Mouse (Mus musculus) layer of hippocampus, postnatal 25 days (tissue): Measurements from ENCODE around the gene Ssbp2. TPM values are rescaled to one million over a fixed set of nuclear protein-coding genes. Genes with fewer than 3 reads are reported as not detected.
A peak's percentile ranks its signal among the peaks of the same experiment; 100 is the strongest.

Experiments used
- DNase-seq, 2 experiments: peaks; one replicate each; pipeline ENCODE4 v3.0.0; 2022; ENCODE audit warnings: mixed read lengths in 2 of 2, low spot score in 1 of 2; ENCODE audit errors: extremely low spot score in 1 of 2
- total RNA-seq, 2 experiments: library from RNA; stranded (reverse); gene quantifications; 2 replicates each; pipeline ENCODE4 v1.2.3; 2021

Gene Ssbp2
- 100 to 1,000 TPM; 102 to 121 TPM for total RNA-seq

- no peak for DNase-seq
Measured at GRCm38 (mm10) chr13:91459896-91460620, at the start of gene Ssbp2. Gene Ssbp2, plus strand, starts transcription at chr13:91460283.

- no peak for DNase-seq
Measured at GRCm38 (mm10) chr13:91413752-91414503, 46.2 kb upstream of the Ssbp2 start.

- DNase-seq, result no peak
Measured at GRCm38 (mm10) chr13:91415896-91416295, 44.2 kb upstream of the Ssbp2 start.

GRCm38 (mm10) chr13:91416698-91417097 lies 43.4 kb upstream of the Ssbp2 start:
- no peak for DNase-seq

- DNase-seq, result peak in 1 of 2 experiments; percentile 35
Measured at GRCm38 (mm10) chr13:91421387-91421949, 38.6 kb upstream of the Ssbp2 start.

GRCm38 (mm10) chr13:91430867-91431266 lies 29.2 kb upstream of the Ssbp2 start:
- DNase-seq, result no peak

- no peak for DNase-seq
Measured at GRCm38 (mm10) chr13:91431392-91432355, 28.4 kb upstream of the Ssbp2 start.

- no peak for DNase-seq
Measured at GRCm38 (mm10) chr13:91433021-91433420, 27.1 kb upstream of the Ssbp2 start.

- DNase-seq, result no peak
Measured at GRCm38 (mm10) chr13:91437931-91438330, 22.2 kb upstream of the Ssbp2 start.

- DNase-seq, result no peak
Measured at GRCm38 (mm10) chr13:91441476-91441875, 18.6 kb upstream of the Ssbp2 start.

- DNase-seq, result peak in 1 of 2 experiments; percentile 14
Measured at GRCm38 (mm10) chr13:91446728-91447127, 13.4 kb upstream of the Ssbp2 start.

GRCm38 (mm10) chr13:91448936-91449335 lies 11.1 kb upstream of the Ssbp2 start:
- DNase-seq, result no peak

GRCm38 (mm10) chr13:91451405-91452166 lies 8.5 kb upstream of the Ssbp2 start:
- DNase-seq, result no peak

GRCm38 (mm10) chr13:91452269-91452668 lies 7.8 kb upstream of the Ssbp2 start:
- no peak for DNase-seq

- DNase-seq, result no peak
Measured at GRCm38 (mm10) chr13:91453236-91453635, 6.8 kb upstream of the Ssbp2 start.

- no peak for DNase-seq
Measured at GRCm38 (mm10) chr13:91456041-91456440, 4.0 kb upstream of the Ssbp2 start.

- no peak for DNase-seq
Measured at GRCm38 (mm10) chr13:91456735-91457134, 3.3 kb upstream of the Ssbp2 start.

- DNase-seq, result no peak
Measured at GRCm38 (mm10) chr13:91457974-91458373, 2.1 kb upstream of the Ssbp2 start.

GRCm38 (mm10) chr13:91459489-91459888 lies 594 bp upstream of the Ssbp2 start:
- no peak for DNase-seq
